Mouse (Mus musculus) G1E (cell line): ENCODE results near the gene Pawr. TPM values are rescaled to one million over a fixed set of nuclear protein-coding genes. Genes with fewer than 3 reads are reported as not detected.
A peak's percentile ranks its signal among the peaks of the same experiment; 100 is the strongest.
"Not testable (repeated sequence)": the region's sequence is repeated elsewhere in the genome, so short reads cannot be mapped to it uniquely, and the experiment has no call there.

Experiments used
- ATAC-seq: 2 replicates; pipeline ENCODE4 v1.8.0; 2016; ENCODE audit warnings: mild to moderate bottlenecking; ENCODE audit not compliant: insufficient number of reproducible peaks, poor library complexity, low FRiP score, severe bottlenecking; ENCODE audit errors: extremely low read depth
- DNase-seq: peaks from one replicate; pipeline ENCODE4 v3.0.0; 2012; ENCODE audit warnings: low spot score
- H3K27me3 ChIP-seq: 2 replicates; pipeline ENCODE4 v1.6.1; 2012; ENCODE audit warnings: mild to moderate bottlenecking, low read length, inconsistent platforms; ENCODE audit not compliant: insufficient read depth
- H3K36me3 ChIP-seq: replicated peaks from 2 replicates; pipeline ENCODE3; 2012; ENCODE audit warnings: mild to moderate bottlenecking, inconsistent platforms
- H3K4me1 ChIP-seq: 2 replicates; pipeline ENCODE4 v1.6.1; 2012; ENCODE audit warnings: low read depth, low read length, inconsistent platforms, mixed read lengths; ENCODE audit not compliant: insufficient read depth
- H3K4me3 ChIP-seq: 2 replicates; pipeline ENCODE4 v1.5.1; 2012; ENCODE audit warnings: low read depth, mild to moderate bottlenecking, inconsistent platforms, low read length, moderate library complexity, mixed read lengths
- H3K9me3 ChIP-seq: replicated peaks from 2 replicates; pipeline ENCODE4 v1.6.1; 2012; ENCODE audit warnings: inconsistent platforms
- CTCF ChIP-seq: IDR thresholded peaks from 2 replicates; pipeline ENCODE4 v1.5.1; 2012; ENCODE audit warnings: low read depth, low read length, inconsistent platforms, mixed read lengths
- GATA1 ChIP-seq: IDR thresholded peaks from 2 replicates; pipeline ENCODE4 v1.6.1; 2012; ENCODE audit warnings: borderline replicate concordance, low read length, inconsistent platforms, mixed read lengths
- GATA2 ChIP-seq: IDR thresholded peaks from 2 replicates; pipeline ENCODE4 v1.6.1; 2012; ENCODE audit warnings: low read depth, low read length, inconsistent platforms, borderline replicate concordance
- POLR2AphosphoS5 ChIP-seq: IDR thresholded peaks from 2 replicates; pipeline ENCODE4 v1.6.1; 2012; ENCODE audit warnings: low read depth, low read length, inconsistent platforms; ENCODE audit not compliant: insufficient replicate concordance
- TAL1 ChIP-seq: conservative IDR thresholded peaks from 2 replicates; pipeline ENCODE4 v1.6.1; 2012; ENCODE audit warnings: low read depth, low read length, inconsistent platforms, mixed read lengths
- polyA plus RNA-seq: library from polyadenylated mRNA; stranded (reverse); fragments of >175 nt; gene quantifications from 2 replicates; pipeline ENCODE4 v1.2.3, GENCODE M21; 2012
- total RNA-seq, 2 experiments: library from RNA; stranded (forward) in 1 of 2; stranded (reverse) in 1 of 2; fragments of 200-1000 nt in 1 of 2; fragments of >200 nt in 1 of 2; fragmentation: Nextera tagmentation in 1 of 2; gene quantifications; 2 replicates each; pipeline ENCODE4 v1.2.3; 2014 to 2017

Gene Pawr
- total and polyA plus RNA-seq, 3 experiments = 46.6 to 81.5 (median 65.2) TPM

- Histone ChIP-seq H3K27me3 (no peaks in the 10 kb centered on the region), H3K9me3 (no peaks in the 10 kb centered on the region), H3K4me3 (no peak overlapping the region; the same call in 1 of the 2 replicates), H3K4me1 (peaks cover 60% of the 10 kb centered on the region), H3K36me3 (peaks cover 56% of the 10 kb centered on the region)
- no peak for ATAC-seq
- TF ChIP-seq POLR2AphosphoS5 (no peak), TAL1 (no peak), GATA1 (no peak), CTCF (no peak), GATA2 (no peak)
- DNase-seq = no peak
Measured at GRCm38 (mm10) chr10:108336581-108336980, 4.7 kb downstream of the Pawr start.

- ATAC-seq (no peak), DNase-seq (no peak)
- Histone ChIP-seq H3K9me3 (no peaks in the 10 kb centered on the region), H3K4me1 (peaks cover 73% of the 10 kb centered on the region), H3K4me3 (peak overlapping the region; percentile 39; the same call in 1 of the 2 replicates), H3K27me3 (no peaks in the 10 kb centered on the region), H3K36me3 (peaks cover 74% of the 10 kb centered on the region)
- TF ChIP-seq GATA2 = no peak
- no peak for TF ChIP-seq POLR2AphosphoS5
- no peak for TF ChIP-seq GATA1
- no peak for TF ChIP-seq CTCF
- TF ChIP-seq TAL1 = no peak
Measured at GRCm38 (mm10) chr10:108338055-108338961, 6.4 kb downstream of the Pawr start.

GRCm38 (mm10) chr10:108339118-108339517, 7.2 kb downstream of the Pawr start:
- H3K27me3 ChIP-seq = no peaks in the 10 kb centered on the region
- DNase-seq (no peak), ATAC-seq (no peak)
- H3K4me1 ChIP-seq = peaks cover 78% of the 10 kb centered on the region
- TF ChIP-seq POLR2AphosphoS5 = no peak
- TF ChIP-seq CTCF = no peak
- no peak for TF ChIP-seq TAL1
- no peak for TF ChIP-seq GATA1
- no peak for TF ChIP-seq GATA2
- H3K36me3 ChIP-seq = peaks cover 82% of the 10 kb centered on the region
- H3K4me3 ChIP-seq = no peak overlapping the region
- no peaks in the 10 kb centered on the region for H3K9me3 ChIP-seq

- Histone ChIP-seq H3K27me3 (no peaks in the 10 kb centered on the region), H3K4me1 (peaks cover 75% of the 10 kb centered on the region), H3K4me3 (no peak overlapping the region), H3K36me3 (peaks cover 82% of the 10 kb centered on the region), H3K9me3 (no peaks in the 10 kb centered on the region)
- ATAC-seq = peak; percentile 58
- TF ChIP-seq TAL1 = no peak
- TF ChIP-seq POLR2AphosphoS5 = no peak
- no peak for TF ChIP-seq CTCF
- TF ChIP-seq GATA2 = no peak
- no peak for TF ChIP-seq GATA1
- no peak for DNase-seq
Measured at GRCm38 (mm10) chr10:108339872-108340271, 8.0 kb downstream of the Pawr start.

- Histone ChIP-seq H3K36me3 (peaks cover 78% of the 10 kb centered on the region), H3K4me3 (no peak overlapping the region), H3K4me1 (peaks cover 63% of the 10 kb centered on the region), H3K9me3 (no peaks in the 10 kb centered on the region), H3K27me3 (no peaks in the 10 kb centered on the region)
- DNase-seq (no peak), ATAC-seq (no peak)
- no peak for TF ChIP-seq POLR2AphosphoS5
- no peak for TF ChIP-seq GATA2
- no peak for TF ChIP-seq CTCF
- no peak for TF ChIP-seq GATA1
- no peak for TF ChIP-seq TAL1
Measured at GRCm38 (mm10) chr10:108343734-108344133, 11.8 kb downstream of the Pawr start.

- H3K27me3 ChIP-seq = no peaks in the 10 kb centered on the region
- ATAC-seq = no peak
- peaks cover 82% of the 10 kb centered on the region for H3K36me3 ChIP-seq
- DNase-seq = no peak
- H3K4me1 ChIP-seq = peaks cover 59% of the 10 kb centered on the region
- H3K4me3 ChIP-seq = no peak overlapping the region
- TF ChIP-seq GATA1 (no peak), CTCF (no peak), POLR2AphosphoS5 (no peak), GATA2 (no peak), TAL1 (no peak)
- no peaks in the 10 kb centered on the region for H3K9me3 ChIP-seq
Measured at GRCm38 (mm10) chr10:108345123-108345522, 13.2 kb downstream of the Pawr start.

GRCm38 (mm10) chr10:108346301-108346700, 14.4 kb downstream of the Pawr start:
- not testable (repeated sequence) for DNase-seq, ATAC-seq

More at GRCm38 (mm10) chr10:108346301-108346700, 14.4 kb downstream of the Pawr start:
- H3K9me3 ChIP-seq, H3K4me3 ChIP-seq, H3K27me3 ChIP-seq: not testable (repeated sequence)
- Histone ChIP-seq H3K4me1 (peaks cover 58% of the 10 kb centered on the region), H3K36me3 (peaks cover 79% of the 10 kb centered on the region)
